Mouse (Mus musculus) CH12.LX (cell line): ENCODE measurements around the gene Tshz2. TPM values are rescaled to one million over a fixed set of nuclear protein-coding genes. Genes with fewer than 3 reads are reported as not detected.

ENCODE experiments used
- DNase-seq: peaks from one replicate; pipeline ENCODE4 v3.0.0-alpha.2; 2013; ENCODE audit errors: extremely low read depth
- H3K27ac ChIP-seq: 2 replicates; pipeline ENCODE4 v1.5.1; 2012; ENCODE audit warnings: low read depth, mild to moderate bottlenecking, control low read depth, moderate library complexity; ENCODE audit not compliant: insufficient read depth
- H3K27me3 ChIP-seq: replicated peaks from 2 replicates; pipeline ENCODE3; 2012; ENCODE audit warnings: inconsistent platforms
- H3K36me3 ChIP-seq, 2 experiments: replicated peaks in 1 of 2; 2 replicates each; pipeline versions ENCODE3 to v1.6.1; 2012; ENCODE audit warnings: inconsistent platforms in 1 of 2, low read length in 1 of 2, mild to moderate bottlenecking in 1 of 2, mixed read lengths in 1 of 2, moderate library complexity in 1 of 2; ENCODE audit not compliant: control insufficient read depth in 1 of 2, insufficient read depth in 1 of 2
- H3K4me1 ChIP-seq, 2 experiments: 2 replicates each; pipeline ENCODE4 v1.6.1; 2012; ENCODE audit warnings: inconsistent platforms in 1 of 2, moderate library complexity in 1 of 2; ENCODE audit not compliant: insufficient read depth in 2 of 2, control insufficient read depth in 1 of 2
- H3K4me2 ChIP-seq: 2 replicates; pipeline ENCODE4 v1.6.1; 2012; ENCODE audit warnings: low read depth, mild to moderate bottlenecking, control low read depth; ENCODE audit not compliant: poor library complexity, insufficient read depth, severe bottlenecking
- H3K4me3 ChIP-seq, 3 experiments: fragments of 150-350 bp in 1 of 3; sonication (generic) in 1 of 3; replicated peaks in 1 of 3; 2 replicates each; pipeline versions ENCODE3 to v1.5.1; 2011 to 2012; ENCODE audit warnings: low read depth in 2 of 3, low read length in 2 of 3, mild to moderate bottlenecking in 2 of 3, moderate library complexity in 2 of 3, control low read depth in 1 of 3, improper control_type of control experiment in 1 of 3, inconsistent platforms in 1 of 3, mixed read lengths in 1 of 3; ENCODE audit not compliant: poor library complexity in 1 of 3
- H3K79me2 ChIP-seq: replicated peaks from 2 replicates; pipeline ENCODE4 v1.6.1; 2012; ENCODE audit warnings: mild to moderate bottlenecking, moderate library complexity; ENCODE audit not compliant: control insufficient read depth, poor library complexity, insufficient read depth, severe bottlenecking; ENCODE audit errors: extremely low read depth
- H3K9ac ChIP-seq: 2 replicates; pipeline ENCODE4 v1.6.1; 2012; ENCODE audit warnings: low read depth, mild to moderate bottlenecking, control low read depth, moderate library complexity; ENCODE audit not compliant: insufficient read depth
- H3K9me3 ChIP-seq: replicated peaks from 2 replicates; pipeline ENCODE3; 2012; ENCODE audit warnings: low read length, inconsistent platforms, mixed read lengths
- BHLHE40 ChIP-seq: IDR thresholded peaks from 2 replicates; pipeline ENCODE4 v1.6.1; 2011; ENCODE audit warnings: mild to moderate bottlenecking, low read depth, low read length, improper control_type of control experiment
- CHD2 ChIP-seq: IDR thresholded peaks from 2 replicates; pipeline ENCODE4 v1.6.1; 2011; ENCODE audit warnings: low read length, improper control_type of control experiment
- CTCF ChIP-seq, 2 experiments: IDR thresholded peaks in 1 of 2; conservative IDR thresholded peaks in 1 of 2; 2 replicates each; pipeline ENCODE4 v1.5.1; 2011 to 2012; ENCODE audit warnings: low read depth in 2 of 2, low read length in 2 of 2, improper control_type of control experiment in 1 of 2, inconsistent platforms in 1 of 2, mild to moderate bottlenecking in 1 of 2, moderate library complexity in 1 of 2
- E2F4 ChIP-seq: IDR thresholded peaks from 2 replicates; pipeline ENCODE4 v1.6.1; 2011; ENCODE audit warnings: low read depth, low read length, improper control_type of control experiment; ENCODE audit not compliant: insufficient replicate concordance
- GABPA ChIP-seq: IDR thresholded peaks from 2 replicates; pipeline ENCODE4 v1.6.1; 2012; ENCODE audit warnings: low read depth, low read length, improper control_type of control experiment, inconsistent platforms; ENCODE audit not compliant: insufficient replicate concordance
- IRF4 ChIP-seq: IDR thresholded peaks from 2 replicates; pipeline ENCODE4 v1.6.1; 2014; ENCODE audit warnings: low read depth, mild to moderate bottlenecking, inconsistent platforms, low read length, improper control_type of control experiment
- JUN ChIP-seq: IDR thresholded peaks from 2 replicates; pipeline ENCODE4 v1.6.1; 2011; ENCODE audit warnings: low read depth, mild to moderate bottlenecking, low read length, improper control_type of control experiment, moderate library complexity; ENCODE audit not compliant: insufficient read depth
- KAT2A ChIP-seq: IDR thresholded peaks from 2 replicates; pipeline ENCODE4 v1.6.1; 2012; ENCODE audit warnings: low read length, improper control_type of control experiment, inconsistent platforms; ENCODE audit not compliant: insufficient replicate concordance
- MAX ChIP-seq: IDR thresholded peaks from 2 replicates; pipeline ENCODE4 v1.6.1; 2011; ENCODE audit warnings: low read length, improper control_type of control experiment
- MAZ ChIP-seq: IDR thresholded peaks from 2 replicates; pipeline ENCODE4 v1.6.1; 2012; ENCODE audit warnings: low read depth, mild to moderate bottlenecking, inconsistent platforms, low read length, improper control_type of control experiment, moderate library complexity
- NELFE ChIP-seq: IDR thresholded peaks from 2 replicates; pipeline ENCODE4 v1.6.1; 2011; ENCODE audit warnings: low read depth, low read length, improper control_type of control experiment
- POLR2A ChIP-seq: IDR thresholded peaks from 2 replicates; pipeline ENCODE4 v1.6.1; 2011; ENCODE audit warnings: low read depth, mild to moderate bottlenecking, improper control_type of control experiment, low read length
- RAD21 ChIP-seq: IDR thresholded peaks from 2 replicates; pipeline ENCODE4 v1.6.1; 2011; ENCODE audit warnings: low read depth, mild to moderate bottlenecking, low read length, improper control_type of control experiment, moderate library complexity
- TBP ChIP-seq: conservative IDR thresholded peaks from 2 replicates; pipeline ENCODE4 v1.6.1; 2011; ENCODE audit warnings: low read depth, low read length, improper control_type of control experiment
- TCF12 ChIP-seq: IDR thresholded peaks from 2 replicates; pipeline ENCODE4 v1.6.1; 2014; ENCODE audit warnings: low read depth, mild to moderate bottlenecking, inconsistent platforms, low read length, improper control_type of control experiment
- UBTF ChIP-seq: IDR thresholded peaks from 2 replicates; pipeline ENCODE4 v1.6.1; 2012; ENCODE audit warnings: low read depth, mild to moderate bottlenecking, inconsistent platforms, low read length, improper control_type of control experiment, moderate library complexity
- USF2 ChIP-seq: conservative IDR thresholded peaks from 2 replicates; pipeline ENCODE4 v1.6.1; 2011; ENCODE audit warnings: low read depth, low read length, improper control_type of control experiment
- ZKSCAN1 ChIP-seq: IDR thresholded peaks from 2 replicates; pipeline ENCODE4 v1.6.1; 2012; ENCODE audit warnings: low read depth, inconsistent platforms, low read length, improper control_type of control experiment, borderline replicate concordance
- dilution Hi-C: fragments of 300-500 bp; cut with MboI; formaldehyde crosslinking; loops from 2 replicates; pipeline ENCODE4 v1.14.3; 2020; ENCODE audit warnings: low sequenced_read_pairs; ENCODE audit not compliant: extremely low pct_unique_long_range_greater_than_20kb, extremely low pct_ligation_motif_present
- in situ Hi-C: fragments of 300-500 bp; cut with MboI; formaldehyde crosslinking; loops from 3 replicates; pipeline ENCODE4 v1.14.3; 2019; ENCODE audit warnings: low sequenced_read_pairs, low pct_ligation_motif_present, low pct_unique_long_range_greater_than_20kb, mixed read lengths
- polyA plus RNA-seq: library from polyadenylated mRNA; unstranded; fragments of >175 nt; gene quantifications from 2 replicates; pipeline ENCODE4 v1.2.1, GENCODE M21; 2012; ENCODE audit warnings: low read depth; ENCODE audit not compliant: insufficient read length
- total RNA-seq, 2 experiments: library from RNA; depleted of rRNA; stranded (reverse); fragments of 300-350 nt in 1 of 2; fragments of >200 nt in 1 of 2; gene quantifications; 2 replicates each; pipeline ENCODE4 v1.2.3; 2012 to 2014

The Tshz2 gene
- total and polyA plus RNA-seq, 3 experiments = not detected

DNA sequence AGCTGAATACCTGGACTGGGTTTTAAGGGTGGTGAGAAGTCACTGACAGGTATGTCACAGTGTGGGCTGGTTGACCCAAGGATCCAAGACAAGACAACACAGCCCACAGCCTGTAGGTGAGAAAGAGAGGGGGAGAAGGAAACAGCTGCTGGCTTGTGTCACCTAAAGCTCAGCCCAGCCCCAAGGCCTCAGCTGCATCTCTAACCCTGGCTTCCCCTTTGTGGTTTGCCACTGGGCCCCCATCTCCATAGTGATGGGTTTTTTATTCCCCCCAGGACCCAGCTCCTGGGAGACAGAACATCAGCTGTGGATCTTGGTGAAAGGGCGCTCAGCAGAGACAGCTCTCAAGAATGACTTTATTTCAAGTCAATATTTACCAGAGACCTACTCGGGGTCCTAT lies 57.2 kb downstream of the Tshz2 start:
- dilution Hi-C loops = no loop called here
- Histone ChIP-seq H3K36me3 (no peaks in the 10 kb centered on the region), H3K27ac (no peak overlapping the region), H3K79me2 (no peaks in the 10 kb centered on the region), H3K27me3 (no peaks in the 10 kb centered on the region), H3K9me3 (peaks cover 83% of the 10 kb centered on the region), H3K4me2 (no peak overlapping the region), H3K4me3 (no peak overlapping the region), H3K4me1 (no peaks in the 10 kb centered on the region), H3K9ac (no peak overlapping the region)
- in situ Hi-C loops = no loop called here
- TF ChIP-seq BHLHE40 (no peak), POLR2A (no peak), RAD21 (no peak), TBP (no peak), MAX (no peak), GABPA (no peak), KAT2A (no peak), TCF12 (no peak), E2F4 (no peak), USF2 (no peak), ZKSCAN1 (no peak)
- DNase-seq = no peak

GRCm38 (mm10) chr2:169694494-169694893 lies 61.7 kb downstream of the Tshz2 start:
- no peak overlapping the region for H3K4me2 ChIP-seq
- no peaks in the 10 kb centered on the region for H3K79me2 ChIP-seq
- H3K36me3 ChIP-seq = no peaks in the 10 kb centered on the region
- no peaks in the 10 kb centered on the region for H3K4me1 ChIP-seq
- TF ChIP-seq JUN (no peak), CTCF (conservative IDR thresholded peaks at IDR 0.05 in 1 of 2, IDR thresholded peaks at IDR 0.05 in 1 of 2; ENCODE audit: low read depth in 2 of 2, low read length in 2 of 2) (no peak), CHD2 (no peak), USF2 (no peak), UBTF (no peak), RAD21 (no peak), NELFE (no peak), MAZ (no peak), BHLHE40 (no peak), IRF4 (no peak)
- dilution Hi-C loops (no loop called here), in situ Hi-C loops (no loop called here)
- H3K9ac ChIP-seq = no peak overlapping the region
- no peak overlapping the region for H3K4me3 ChIP-seq
- H3K9me3 ChIP-seq = peaks cover 88% of the 10 kb centered on the region
- no peak for DNase-seq
- H3K27ac ChIP-seq = no peak overlapping the region
- H3K27me3 ChIP-seq = no peaks in the 10 kb centered on the region
